Mouse (Mus musculus) lung, adult 2 months (tissue): ENCODE measurements around the gene Slc22a17.

Experiments used
- CTCF ChIP-seq: fragments of 200-500 bp; IDR thresholded peaks from 2 replicates; pipeline ENCODE4 v1.5.1; 2011; ENCODE audit warnings: mild to moderate bottlenecking, low read length, control low read depth; ENCODE audit not compliant: insufficient read depth
- POLR2A ChIP-seq: fragments of 200-500 bp; IDR thresholded peaks from 2 replicates; pipeline ENCODE4 v1.6.1; 2011; ENCODE audit warnings: low read depth, mild to moderate bottlenecking, control low read depth, low read length, borderline replicate concordance; ENCODE audit errors: extremely low read depth

DNA sequence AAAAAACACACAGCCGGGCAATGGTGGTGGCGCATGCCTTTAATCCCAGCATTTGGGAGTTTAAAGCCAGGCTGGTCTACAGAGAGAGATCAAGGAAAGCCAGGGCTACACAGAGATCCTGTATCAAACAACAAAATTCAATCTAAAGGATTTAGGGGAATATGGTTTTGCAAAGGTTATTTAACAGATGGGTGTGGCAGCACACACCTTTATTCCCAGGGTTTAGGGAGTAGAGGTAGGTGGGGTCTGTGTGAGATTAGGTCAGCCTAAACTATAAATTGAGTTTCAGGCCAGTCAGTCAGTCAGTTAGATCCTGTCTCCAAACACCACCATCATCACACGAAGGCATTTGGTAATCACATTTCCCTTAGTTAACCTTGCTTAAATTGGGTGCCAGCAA lies 20.7 kb downstream of the Slc22a17 start, which contains the start of gene Pabpn1:
- no peak for TF ChIP-seq CTCF
- no peak for TF ChIP-seq POLR2A
